Mouse (Mus musculus): Measurements from ENCODE around the gene Zc3h7b. TPM values are rescaled to one million over a fixed set of nuclear protein-coding genes. Genes with fewer than 3 reads are reported as not detected.
"Not testable (repeated sequence)": the region's sequence is repeated elsewhere in the genome, so short reads cannot be mapped to it uniquely, and the experiment has no call there.

The Zc3h7b gene
- 58.9 and 62.7 TPM in 2 replicates for polyA plus RNA-seq (2014; fragmentation: Nextera tagmentation; extraction: Ambion mirVana)

DNA sequence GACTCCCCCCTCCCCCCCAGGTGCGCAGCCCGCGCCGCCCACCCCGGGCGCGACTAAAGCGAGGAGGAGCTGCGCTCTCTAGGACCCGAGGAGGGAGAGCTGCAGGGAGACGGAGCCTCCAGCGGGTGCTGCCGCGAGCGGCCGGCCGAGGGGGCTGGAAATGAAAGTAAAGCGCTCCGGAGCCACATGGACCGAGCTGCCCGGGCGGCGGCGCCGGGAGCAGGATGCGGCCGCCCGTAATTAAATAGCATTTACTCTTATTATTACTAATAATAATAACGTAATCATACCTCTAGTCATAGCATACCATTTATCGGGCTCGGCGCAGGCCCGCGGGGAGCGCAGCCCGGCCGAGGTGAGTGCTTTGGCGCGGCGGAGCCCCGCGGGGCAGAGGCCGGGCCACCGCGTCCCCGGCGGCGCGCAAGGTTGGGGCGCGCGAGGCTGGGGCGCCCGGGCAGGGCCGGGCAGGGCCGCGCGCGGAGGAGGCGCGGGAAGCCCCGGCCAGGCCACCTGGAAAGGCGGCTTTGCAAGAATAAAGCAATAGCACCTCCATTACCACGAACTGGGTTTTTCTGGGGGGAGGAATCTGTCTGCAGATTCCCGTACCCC lies at the start of gene Zc3h7b, which contains the start of gene Rangap1:
TSS of gene Zc3h7b (plus strand) at position 66 of the 609 bp plus-strand sequence.
TSS of gene Rangap1 (minus strand) at position 539 of the 609 bp plus-strand sequence.
- under 1% methylated on average over 63 of the region's 65 CpGs for WGBS
- Histone ChIP-seq H3K27me3 (ENCODE audit: control insufficient read depth, insufficient read depth, low read length) (no peaks in the 10 kb centered on the region), H3K9me3 (ENCODE audit: control insufficient read depth, low read length) (no peaks in the 10 kb centered on the region), H3K27ac (peak within 1 kb of the TSS; percentile 87), H3K36me3 (replicated peaks; ENCODE audit: control insufficient read depth, insufficient read depth) (no peaks in the 10 kb centered on the region), H3K4me3 (replicated peaks; ENCODE audit: low read length) (peak within 1 kb of the TSS; percentile 75), H3K4me1 (replicated peaks; ENCODE audit: control insufficient read depth, insufficient read depth, low read length) (peaks cover 29% of the 10 kb centered on the region), H3K9ac (peak within 1 kb of the TSS; percentile 94), H3K4me2 (replicated peaks) (peak within 1 kb of the TSS; percentile 72)
- ATAC-seq (ENCODE audit: low FRiP score) (peak; percentile 80), DNase-seq (ENCODE audit: low spot score) (peak; percentile 73)

DNA sequence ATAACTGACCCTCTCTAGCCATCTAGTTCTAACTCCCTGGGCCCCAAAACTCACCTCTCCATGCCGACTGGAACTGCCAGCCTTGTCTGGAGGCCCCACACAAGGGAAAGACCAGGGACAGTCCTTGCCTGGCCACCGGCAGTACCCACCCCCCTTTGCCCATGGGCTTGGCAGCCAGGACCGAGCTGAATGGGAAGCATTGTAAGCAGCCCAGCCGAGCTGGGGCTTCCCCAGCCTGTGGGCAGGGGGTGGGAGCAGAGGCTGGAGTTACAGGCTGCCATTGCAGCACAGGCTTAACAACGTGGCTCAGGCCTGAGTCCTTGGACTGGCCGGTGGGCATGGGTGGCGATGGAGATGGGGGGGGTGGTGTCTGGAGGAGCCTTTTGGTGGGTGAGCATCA lies 47.7 kb upstream of the Zc3h7b start, which contains the start of gene Chadl:
TSS of gene Chadl (minus strand) at position 113 of the 400 bp plus-strand sequence.
- peaks cover 17% of the 10 kb centered on the region; the same call in 1 of the 2 replicates for H3K4me1 ChIP-seq (replicated peaks; ENCODE audit: control insufficient read depth, insufficient read depth, low read length)
- WGBS: 52% methylated on average over 7 of the region's 7 CpGs
- 0 out of 2 replicates have a peak, but pooled peaks cover under 1% of the 10 kb centered on the region for H3K36me3 ChIP-seq (replicated peaks; ENCODE audit: control insufficient read depth, insufficient read depth)
- peaks cover 33% of the 10 kb centered on the region for H3K27me3 ChIP-seq (ENCODE audit: control insufficient read depth, insufficient read depth, low read length)
- DNase-seq (ENCODE audit: low spot score): no peak
- H3K27ac ChIP-seq: peak within 1 kb of the TSS; percentile 39; the same call in 1 of the 2 replicates
- peak; percentile 39; the same call in 1 of the 2 replicates for ATAC-seq (ENCODE audit: low FRiP score)
- H3K4me3 ChIP-seq (replicated peaks; ENCODE audit: low read length): no peak within 1 kb of the TSS
- 0 out of 2 replicates have a peak within 1 kb of the TSS, but pooled peaks have one; percentile 15 for H3K4me2 ChIP-seq (replicated peaks)
- H3K9ac ChIP-seq: no peak within 1 kb of the TSS
- H3K9me3 ChIP-seq (ENCODE audit: control insufficient read depth, low read length): no peaks in the 10 kb centered on the region

DNA sequence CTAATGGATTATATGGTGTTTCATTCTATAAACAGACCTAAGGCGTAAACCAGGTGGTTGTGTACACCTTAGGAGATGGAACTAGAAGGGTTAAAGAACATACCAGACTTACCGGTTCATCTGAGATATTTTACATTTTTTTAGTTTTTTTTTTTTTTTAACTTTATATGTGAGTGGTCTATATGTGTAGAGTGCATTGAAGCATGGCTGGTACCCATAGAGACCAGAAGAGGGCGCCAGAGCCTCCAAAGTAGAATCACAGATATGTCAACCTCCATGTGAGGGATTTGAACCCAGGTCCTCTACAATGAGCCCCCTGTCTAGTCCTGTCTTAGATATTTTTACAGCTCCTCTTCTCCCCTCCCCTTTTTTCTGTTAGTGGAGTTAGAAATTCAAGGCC lies 47.0 kb upstream of the Zc3h7b start:
- no peaks in the 10 kb centered on the region for H3K9me3 ChIP-seq (ENCODE audit: control insufficient read depth, low read length)
- DNase-seq (ENCODE audit: low spot score): peak; percentile 31
- WGBS: 51% methylated on average over 3 of the region's 3 CpGs
- H3K4me1 ChIP-seq (replicated peaks; ENCODE audit: control insufficient read depth, insufficient read depth, low read length): peaks cover 16% of the 10 kb centered on the region; the same call in 1 of the 2 replicates
- peaks cover 7% of the 10 kb centered on the region; the same call in 1 of the 2 replicates for H3K36me3 ChIP-seq (replicated peaks; ENCODE audit: control insufficient read depth, insufficient read depth)
- H3K9ac ChIP-seq: no peak overlapping the region
- no peak overlapping the region for H3K4me2 ChIP-seq (replicated peaks)
- H3K27ac ChIP-seq: no peak overlapping the region
- no peak for ATAC-seq (ENCODE audit: low FRiP score)
- peaks cover 26% of the 10 kb centered on the region for H3K27me3 ChIP-seq (ENCODE audit: control insufficient read depth, insufficient read depth, low read length)
- H3K4me3 ChIP-seq (replicated peaks; ENCODE audit: low read length): no peak overlapping the region

GRCm38 (mm10) chr15:81698532-81698931 lies 46.3 kb upstream of the Zc3h7b start:
- Histone ChIP-seq H3K4me1 (replicated peaks; ENCODE audit: control insufficient read depth, insufficient read depth, low read length) (peaks cover 10% of the 10 kb centered on the region; the same call in 1 of the 2 replicates), H3K27me3 (ENCODE audit: control insufficient read depth, insufficient read depth, low read length) (peaks cover 20% of the 10 kb centered on the region), H3K9ac (no peak overlapping the region), H3K9me3 (ENCODE audit: control insufficient read depth, low read length) (no peaks in the 10 kb centered on the region), H3K36me3 (replicated peaks; ENCODE audit: control insufficient read depth, insufficient read depth) (peaks cover 14% of the 10 kb centered on the region; the same call in 1 of the 2 replicates), H3K27ac (no peak overlapping the region), H3K4me3 (replicated peaks; ENCODE audit: low read length) (no peak overlapping the region), H3K4me2 (replicated peaks) (no peak overlapping the region)
- DNase-seq (ENCODE audit: low spot score): no peak
- WGBS: 72% methylated on average over 2 of the region's 2 CpGs
- no peak for ATAC-seq (ENCODE audit: low FRiP score)

GRCm38 (mm10) chr15:81700161-81700560 lies 44.7 kb upstream of the Zc3h7b start:
- Histone ChIP-seq H3K4me3 (replicated peaks; ENCODE audit: low read length) (no peak overlapping the region), H3K27me3 (ENCODE audit: control insufficient read depth, insufficient read depth, low read length) (peaks cover 5% of the 10 kb centered on the region; the same call in 1 of the 2 replicates), H3K4me1 (replicated peaks; ENCODE audit: control insufficient read depth, insufficient read depth, low read length) (no peaks in the 10 kb centered on the region), H3K27ac (no peak overlapping the region), H3K9ac (no peak overlapping the region), H3K4me2 (replicated peaks) (no peak overlapping the region), H3K36me3 (replicated peaks; ENCODE audit: control insufficient read depth, insufficient read depth) (peaks cover 30% of the 10 kb centered on the region), H3K9me3 (ENCODE audit: control insufficient read depth, low read length) (no peaks in the 10 kb centered on the region)
- DNase-seq (ENCODE audit: low spot score) (no peak), ATAC-seq (ENCODE audit: low FRiP score) (no peak)
- WGBS: 68% methylated on average over 2 of the region's 2 CpGs

DNA sequence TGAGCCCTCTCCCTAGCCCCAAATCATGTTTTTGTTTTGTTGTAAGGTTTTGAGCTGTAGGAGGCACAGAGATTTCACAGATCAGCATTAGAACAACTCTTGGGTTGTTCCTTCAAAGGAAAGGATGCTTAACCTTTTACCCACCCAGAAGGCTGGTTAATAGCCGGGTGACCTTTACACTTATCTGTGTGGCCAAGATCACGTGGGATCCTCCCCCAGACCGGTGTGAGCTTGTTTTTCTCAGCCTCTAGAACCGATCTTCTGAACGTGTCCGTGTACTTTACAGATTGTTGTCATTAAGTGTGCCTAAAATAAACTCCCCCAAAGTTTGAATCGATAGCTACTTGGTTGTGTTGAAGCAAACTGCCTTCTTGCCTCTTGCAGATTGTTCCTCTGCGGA lies 44.3 kb upstream of the Zc3h7b start:
- Histone ChIP-seq H3K4me2 (replicated peaks) (no peak overlapping the region), H3K9me3 (ENCODE audit: control insufficient read depth, low read length) (no peaks in the 10 kb centered on the region), H3K27ac (no peak overlapping the region), H3K9ac (no peak overlapping the region), H3K36me3 (replicated peaks; ENCODE audit: control insufficient read depth, insufficient read depth) (peaks cover 35% of the 10 kb centered on the region), H3K4me3 (replicated peaks; ENCODE audit: low read length) (no peak overlapping the region), H3K4me1 (replicated peaks; ENCODE audit: control insufficient read depth, insufficient read depth, low read length) (no peaks in the 10 kb centered on the region), H3K27me3 (ENCODE audit: control insufficient read depth, insufficient read depth, low read length) (peaks cover 2% of the 10 kb centered on the region; the same call in 1 of the 2 replicates)
- DNase-seq (ENCODE audit: low spot score): no peak
- ATAC-seq (ENCODE audit: low FRiP score): no peak
- WGBS: 87% methylated on average over 8 of the region's 8 CpGs

- not testable (repeated sequence) for H3K4me3 ChIP-seq (replicated peaks; ENCODE audit: low read length); H3K9me3 ChIP-seq (ENCODE audit: control insufficient read depth, low read length); H3K27ac ChIP-seq; DNase-seq (ENCODE audit: low spot score); ATAC-seq (ENCODE audit: low FRiP score); H3K4me1 ChIP-seq (replicated peaks; ENCODE audit: control insufficient read depth, insufficient read depth, low read length); H3K27me3 ChIP-seq (ENCODE audit: control insufficient read depth, insufficient read depth, low read length); H3K4me2 ChIP-seq (replicated peaks); H3K9ac ChIP-seq
- WGBS: 77% methylated on average over 4 of the region's 4 CpGs
- peaks cover 42% of the 10 kb centered on the region for H3K36me3 ChIP-seq (replicated peaks; ENCODE audit: control insufficient read depth, insufficient read depth)
Observed at GRCm38 (mm10) chr15:81701350-81701749, 43.5 kb upstream of the Zc3h7b start.

DNA sequence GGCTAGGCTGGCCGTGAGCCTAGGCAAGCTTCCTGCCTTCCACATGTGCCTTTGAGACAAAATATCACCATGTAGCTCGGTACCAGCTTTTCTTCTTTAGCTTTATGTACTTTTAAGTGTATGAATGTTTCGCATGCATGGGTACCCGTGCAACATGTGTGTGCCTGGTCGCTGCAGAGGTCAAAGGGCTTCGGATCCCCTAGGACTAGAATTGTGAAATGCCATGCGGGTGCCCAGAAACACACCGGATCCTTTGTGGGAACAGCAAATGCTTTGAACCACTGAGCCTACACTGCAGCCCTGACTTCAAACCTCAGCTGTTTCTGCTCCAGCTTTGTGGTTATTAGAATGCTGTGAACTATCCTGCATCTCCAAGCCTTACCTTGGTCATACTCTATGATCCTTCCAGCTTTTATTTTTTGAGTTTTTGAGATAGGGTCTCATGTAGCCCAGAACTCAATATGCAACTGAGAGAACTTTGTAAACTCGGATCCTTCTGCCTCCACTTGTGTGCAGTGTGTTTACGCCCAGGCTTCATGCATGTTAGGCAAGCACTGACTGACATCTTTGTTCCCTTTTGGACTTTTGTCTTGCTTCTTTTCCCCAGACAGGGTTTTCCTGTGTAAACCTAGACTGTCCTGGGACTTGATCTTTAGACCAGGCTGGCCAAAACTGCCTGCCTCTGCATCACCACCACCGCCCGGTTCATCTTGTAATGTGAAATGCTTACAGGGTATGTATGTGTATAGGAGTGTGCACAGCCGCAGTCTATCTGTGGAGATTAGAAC lies 42.4 kb upstream of the Zc3h7b start:
- Histone ChIP-seq H3K9ac (no peak overlapping the region), H3K36me3 (replicated peaks; ENCODE audit: control insufficient read depth, insufficient read depth) (peaks cover 51% of the 10 kb centered on the region), H3K4me2 (replicated peaks) (no peak overlapping the region), H3K4me3 (replicated peaks; ENCODE audit: low read length) (no peak overlapping the region), H3K4me1 (replicated peaks; ENCODE audit: control insufficient read depth, insufficient read depth, low read length) (no peaks in the 10 kb centered on the region), H3K27me3 (ENCODE audit: control insufficient read depth, insufficient read depth, low read length) (no peaks in the 10 kb centered on the region), H3K27ac (no peak overlapping the region), H3K9me3 (ENCODE audit: control insufficient read depth, low read length) (no peaks in the 10 kb centered on the region)
- DNase-seq (ENCODE audit: low spot score): no peak
- no peak for ATAC-seq (ENCODE audit: low FRiP score)
- 87% methylated on average over 13 of the region's 13 CpGs for WGBS

- WGBS: 83% methylated on average over 3 of the region's 3 CpGs
- no peaks in the 10 kb centered on the region for H3K4me1 ChIP-seq (replicated peaks; ENCODE audit: control insufficient read depth, insufficient read depth, low read length)
Observed at GRCm38 (mm10) chr15:81703094-81703489, 41.8 kb upstream of the Zc3h7b start.

More at GRCm38 (mm10) chr15:81703094-81703489, 41.8 kb upstream of the Zc3h7b start:
- Histone ChIP-seq H3K36me3 (replicated peaks; ENCODE audit: control insufficient read depth, insufficient read depth) (peaks cover 57% of the 10 kb centered on the region), H3K4me2 (replicated peaks) (no peak overlapping the region), H3K9ac (no peak overlapping the region), H3K27ac (no peak overlapping the region), H3K27me3 (ENCODE audit: control insufficient read depth, insufficient read depth, low read length) (no peaks in the 10 kb centered on the region), H3K9me3 (ENCODE audit: control insufficient read depth, low read length) (no peaks in the 10 kb centered on the region), H3K4me3 (replicated peaks; ENCODE audit: low read length) (no peak overlapping the region)
- DNase-seq (ENCODE audit: low spot score) (no peak), ATAC-seq (ENCODE audit: low FRiP score) (no peak)
